Mouse (Mus musculus): Measurements from ENCODE around the gene Mid1. TPM values are rescaled to one million over a fixed set of nuclear protein-coding genes. Genes with fewer than 3 reads are reported as not detected.
"Not testable (repeated sequence)": the region's sequence is repeated elsewhere in the genome, so short reads cannot be mapped to it uniquely, and the experiment has no call there.

Mid1 gene
- polyA plus RNA-seq, 1 experiment from 2014 or later, result 8.6 TPM

GRCm38 (mm10) chrX:170000642-170001387 is 315.8 kb downstream of the Mid1 start:
- not testable (repeated sequence) for H3K4me3 ChIP-seq; H3K27me3 ChIP-seq; H3K36me3 ChIP-seq; H3K9me3 ChIP-seq; H3K4me2 ChIP-seq (replicated peaks); H3K27ac ChIP-seq (replicated peaks); H3K4me1 ChIP-seq; H3K9ac ChIP-seq (replicated peaks); ATAC-seq (replicated peaks)
- 40% methylated on average over 6 of the region's 6 CpGs for WGBS

- H3K27ac ChIP-seq (replicated peaks); H3K4me3 ChIP-seq; H3K4me1 ChIP-seq; H3K27me3 ChIP-seq; H3K9ac ChIP-seq (replicated peaks); H3K4me2 ChIP-seq (replicated peaks); H3K36me3 ChIP-seq; H3K9me3 ChIP-seq; ATAC-seq (replicated peaks): not testable (repeated sequence)
- 14% methylated on average over 4 of the region's 12 CpGs for WGBS
Measured at GRCm38 (mm10) chrX:170001388-170001695, 316.3 kb downstream of the Mid1 start.

- H3K9ac ChIP-seq (replicated peaks); H3K36me3 ChIP-seq; H3K4me2 ChIP-seq (replicated peaks); H3K27me3 ChIP-seq; H3K4me3 ChIP-seq; H3K4me1 ChIP-seq; H3K9me3 ChIP-seq; H3K27ac ChIP-seq (replicated peaks); ATAC-seq (replicated peaks): not testable (repeated sequence)
- WGBS, result 35% methylated on average over 16 of the region's 18 CpGs
Measured at GRCm38 (mm10) chrX:170002510-170003197, 317.7 kb downstream of the Mid1 start.

- not testable (repeated sequence) for H3K27me3 ChIP-seq; ATAC-seq (replicated peaks); H3K27ac ChIP-seq (replicated peaks); H3K9ac ChIP-seq (replicated peaks); H3K36me3 ChIP-seq; H3K4me1 ChIP-seq; H3K4me3 ChIP-seq; H3K9me3 ChIP-seq; H3K4me2 ChIP-seq (replicated peaks)
- 28% methylated on average over 1 of the region's 1 CpGs for WGBS
Measured at GRCm38 (mm10) chrX:170003536-170003935, 318.5 kb downstream of the Mid1 start.

GRCm38 (mm10) chrX:170004236-170004635 is 319.2 kb downstream of the Mid1 start:
- H3K27me3 ChIP-seq; ATAC-seq (replicated peaks); H3K4me1 ChIP-seq; H3K9ac ChIP-seq (replicated peaks); H3K9me3 ChIP-seq; H3K4me2 ChIP-seq (replicated peaks); H3K4me3 ChIP-seq; H3K27ac ChIP-seq (replicated peaks); H3K36me3 ChIP-seq: not testable (repeated sequence)
- 45% methylated on average over 2 of the region's 2 CpGs for WGBS

- not testable (repeated sequence) for H3K4me1 ChIP-seq; H3K27ac ChIP-seq (replicated peaks); H3K9ac ChIP-seq (replicated peaks); H3K27me3 ChIP-seq; H3K4me3 ChIP-seq; H3K4me2 ChIP-seq (replicated peaks); H3K36me3 ChIP-seq; H3K9me3 ChIP-seq; ATAC-seq (replicated peaks)
- 21% methylated on average over 5 of the region's 5 CpGs for WGBS
Measured at GRCm38 (mm10) chrX:170004793-170005192, 319.8 kb downstream of the Mid1 start.

GRCm38 (mm10) chrX:170005194-170005593 is 320.2 kb downstream of the Mid1 start:
- not testable (repeated sequence) for H3K9ac ChIP-seq (replicated peaks); H3K4me1 ChIP-seq; ATAC-seq (replicated peaks); H3K36me3 ChIP-seq; H3K4me2 ChIP-seq (replicated peaks); H3K9me3 ChIP-seq; H3K4me3 ChIP-seq; H3K27ac ChIP-seq (replicated peaks); H3K27me3 ChIP-seq
- 17% methylated on average over 13 of the region's 13 CpGs for WGBS

- H3K9ac ChIP-seq (replicated peaks); H3K27me3 ChIP-seq; ATAC-seq (replicated peaks); H3K27ac ChIP-seq (replicated peaks); H3K4me3 ChIP-seq; H3K36me3 ChIP-seq; H3K4me1 ChIP-seq; H3K4me2 ChIP-seq (replicated peaks): not testable (repeated sequence)
- H3K9me3 ChIP-seq, result peaks cover 10% of the 10 kb centered on the region
- 54% methylated on average over 1 of the region's 1 CpGs for WGBS
Measured at GRCm38 (mm10) chrX:170005695-170006297, 320.8 kb downstream of the Mid1 start.

GRCm38 (mm10) chrX:170006694-170007247 is 321.8 kb downstream of the Mid1 start:
- 44% methylated on average over 3 of the region's 3 CpGs for WGBS
- H3K36me3 ChIP-seq; ATAC-seq (replicated peaks); H3K9ac ChIP-seq (replicated peaks); H3K4me2 ChIP-seq (replicated peaks); H3K27me3 ChIP-seq; H3K4me3 ChIP-seq; H3K4me1 ChIP-seq; H3K27ac ChIP-seq (replicated peaks): not testable (repeated sequence)
- peaks cover 15% of the 10 kb centered on the region for H3K9me3 ChIP-seq

GRCm38 (mm10) chrX:170007375-170008178 is 322.6 kb downstream of the Mid1 start:
- H3K4me3 ChIP-seq; ATAC-seq (replicated peaks); H3K9ac ChIP-seq (replicated peaks); H3K27ac ChIP-seq (replicated peaks); H3K36me3 ChIP-seq; H3K4me2 ChIP-seq (replicated peaks); H3K27me3 ChIP-seq; H3K4me1 ChIP-seq: not testable (repeated sequence)
- H3K9me3 ChIP-seq, result peaks cover 15% of the 10 kb centered on the region
- 53% methylated on average over 2 of the region's 2 CpGs for WGBS

- not testable (repeated sequence) for H3K4me1 ChIP-seq; H3K4me2 ChIP-seq (replicated peaks); H3K9ac ChIP-seq (replicated peaks); H3K36me3 ChIP-seq; H3K27me3 ChIP-seq; H3K27ac ChIP-seq (replicated peaks); H3K4me3 ChIP-seq; ATAC-seq (replicated peaks)
- H3K9me3 ChIP-seq, result peaks cover 15% of the 10 kb centered on the region
Measured at GRCm38 (mm10) chrX:170008179-170008467, 323.1 kb downstream of the Mid1 start.

GRCm38 (mm10) chrX:170008584-170008983 is 323.6 kb downstream of the Mid1 start:
- H3K27ac ChIP-seq (replicated peaks), result not testable (repeated sequence)

More at GRCm38 (mm10) chrX:170008584-170008983, 323.6 kb downstream of the Mid1 start:
- H3K9ac ChIP-seq (replicated peaks); H3K4me2 ChIP-seq (replicated peaks); ATAC-seq (replicated peaks); H3K36me3 ChIP-seq; H3K4me3 ChIP-seq; H3K27me3 ChIP-seq; H3K4me1 ChIP-seq: not testable (repeated sequence)
- WGBS, result 29% methylated on average over 3 of the region's 3 CpGs
- peaks cover 15% of the 10 kb centered on the region for H3K9me3 ChIP-seq

Measured in forebrain, embryonic 15.5 days (tissue).